Mouse (Mus musculus) liver, embryonic 12.5 days (tissue): ENCODE results near the gene Psmd14. TPM values are rescaled to one million over a fixed set of nuclear protein-coding genes. Genes with fewer than 3 reads are reported as not detected.

ENCODE experiments used
- ATAC-seq: fragments of 200-750 bp; cut with Nextera tagmentation; 2 replicates; pipeline ENCODE4 v1.8.0; 2017; ENCODE audit warnings: moderate number of reproducible peaks, mild to moderate bottlenecking, moderate library complexity
- H3K27ac ChIP-seq: fragments of 300-500 bp; sonication (generic); 2 replicates; pipeline ENCODE4 v1.5.1; 2016; ENCODE audit warnings: mild to moderate bottlenecking
- H3K27me3 ChIP-seq: fragments of 300-500 bp; sonication (generic); replicated peaks from 2 replicates; pipeline ENCODE4 v1.6.1; 2016; ENCODE audit warnings: mild to moderate bottlenecking, moderate library complexity
- H3K36me3 ChIP-seq: fragments of 300-500 bp; sonication (generic); 2 replicates; pipeline ENCODE4 v1.6.1; 2016; ENCODE audit warnings: mild to moderate bottlenecking, moderate library complexity
- H3K4me1 ChIP-seq: fragments of 300-500 bp; sonication (generic); 2 replicates; pipeline ENCODE4 v1.6.1; 2016
- H3K4me2 ChIP-seq: fragments of 300-500 bp; sonication (generic); 2 replicates; pipeline ENCODE4 v1.6.1; 2016; ENCODE audit warnings: mild to moderate bottlenecking, moderate library complexity
- H3K4me3 ChIP-seq: fragments of 300-500 bp; sonication (generic); 2 replicates; pipeline ENCODE4 v1.5.1; 2016; ENCODE audit warnings: mild to moderate bottlenecking, moderate library complexity
- H3K9ac ChIP-seq: fragments of 300-500 bp; sonication (generic); 2 replicates; pipeline ENCODE4 v1.6.1; 2016; ENCODE audit warnings: mild to moderate bottlenecking, moderate library complexity
- H3K9me3 ChIP-seq: fragments of 300-500 bp; sonication (generic); replicated peaks from 2 replicates; pipeline ENCODE4 v1.6.1; 2016; ENCODE audit warnings: mild to moderate bottlenecking, moderate library complexity
- WGBS: fragments of 180-500 bp; shearing (Covaris S2); methylation state at CpG from one replicate; pipeline ENCODE4 v1.1.7; 2016; ENCODE audit not compliant: insufficient replicate concordance; 5-methylcytosine and 5-hydroxymethylcytosine counted together
- polyA plus RNA-seq: library from polyadenylated mRNA; unstranded; fragments of >200 nt; fragmentation: Nextera tagmentation; extraction: Ambion mirVana; gene quantifications from 2 replicates; pipeline ENCODE4 v1.2.1, GENCODE M21; 2016

The Psmd14 gene
- 189 and 193 TPM in 2 replicates for polyA plus RNA-seq

- H3K27me3 ChIP-seq = no peaks in the 10 kb centered on the region
- 5% methylated on average over 46 of the region's 52 CpGs for WGBS
- H3K36me3 ChIP-seq = peaks cover 9% of the 10 kb centered on the region; the same call in 1 of the 2 replicates
- peak within 1 kb of the TSS; percentile 96 for H3K4me3 ChIP-seq
- H3K4me1 ChIP-seq = peaks cover 31% of the 10 kb centered on the region
- peak within 1 kb of the TSS; percentile 94 for H3K27ac ChIP-seq
- peak; percentile 93 for ATAC-seq
- no peaks in the 10 kb centered on the region for H3K9me3 ChIP-seq
- H3K9ac ChIP-seq = peak within 1 kb of the TSS; percentile 93
- peak within 1 kb of the TSS; percentile 76 for H3K4me2 ChIP-seq
Observed at GRCm38 (mm10) chr2:61711108-61712040, at the start of gene Psmd14. TSS of gene Psmd14 (plus strand) at chr2:61711694.

- no peaks in the 10 kb centered on the region for H3K4me1 ChIP-seq
- no peak overlapping the region for H3K27ac ChIP-seq
- WGBS = 63% methylated on average over 10 of the region's 10 CpGs
- H3K36me3 ChIP-seq = no peaks in the 10 kb centered on the region
- no peaks in the 10 kb centered on the region for H3K9me3 ChIP-seq
- H3K4me2 ChIP-seq = no peak overlapping the region
- H3K4me3 ChIP-seq = no peak overlapping the region
- no peak overlapping the region for H3K9ac ChIP-seq
- H3K27me3 ChIP-seq = peaks cover 9% of the 10 kb centered on the region
- no peak for ATAC-seq
Observed at GRCm38 (mm10) chr2:61662833-61663232, 48.7 kb upstream of the Psmd14 start.

- no peak overlapping the region for H3K27ac ChIP-seq
- no peak overlapping the region for H3K9ac ChIP-seq
- no peaks in the 10 kb centered on the region for H3K4me1 ChIP-seq
- H3K4me2 ChIP-seq = no peak overlapping the region
- H3K4me3 ChIP-seq = no peak overlapping the region
- no peaks in the 10 kb centered on the region for H3K36me3 ChIP-seq
- 69% methylated on average over 10 of the region's 10 CpGs for WGBS
- peaks cover 5% of the 10 kb centered on the region for H3K27me3 ChIP-seq
- ATAC-seq = no peak
- H3K9me3 ChIP-seq = no peaks in the 10 kb centered on the region
Observed at GRCm38 (mm10) chr2:61663573-61664241, 47.8 kb upstream of the Psmd14 start.

- H3K9ac ChIP-seq = no peak overlapping the region
- no peaks in the 10 kb centered on the region for H3K4me1 ChIP-seq
- peaks cover 6% of the 10 kb centered on the region; the same call in 1 of the 2 replicates for H3K27me3 ChIP-seq
- no peak overlapping the region for H3K4me3 ChIP-seq
- no peak overlapping the region for H3K27ac ChIP-seq
- H3K36me3 ChIP-seq = no peaks in the 10 kb centered on the region
- ATAC-seq = no peak
- 75% methylated on average over 7 of the region's 7 CpGs for WGBS
- H3K4me2 ChIP-seq = no peak overlapping the region
- no peaks in the 10 kb centered on the region for H3K9me3 ChIP-seq
Observed at GRCm38 (mm10) chr2:61667420-61667819, 44.1 kb upstream of the Psmd14 start.

GRCm38 (mm10) chr2:61668260-61668659 is 43.2 kb upstream of the Psmd14 start:
- Histone ChIP-seq H3K4me3 (no peak overlapping the region), H3K36me3 (no peaks in the 10 kb centered on the region), H3K9me3 (no peaks in the 10 kb centered on the region), H3K4me2 (no peak overlapping the region), H3K27me3 (peaks cover 6% of the 10 kb centered on the region; the same call in 1 of the 2 replicates), H3K4me1 (no peaks in the 10 kb centered on the region), H3K9ac (no peak overlapping the region), H3K27ac (no peak overlapping the region)
- WGBS = 17% methylated on average over 4 of the region's 4 CpGs
- ATAC-seq = no peak

- Histone ChIP-seq H3K4me3 (no peak overlapping the region), H3K9me3 (no peaks in the 10 kb centered on the region), H3K27me3 (0 out of 2 replicates have a peak, but pooled peaks cover 3% of the 10 kb centered on the region), H3K9ac (no peak overlapping the region), H3K27ac (no peak overlapping the region), H3K36me3 (no peaks in the 10 kb centered on the region), H3K4me2 (no peak overlapping the region), H3K4me1 (no peaks in the 10 kb centered on the region)
- no peak for ATAC-seq
- WGBS = 70% methylated on average over 3 of the region's 3 CpGs
Observed at GRCm38 (mm10) chr2:61674555-61674954, 36.9 kb upstream of the Psmd14 start.

GRCm38 (mm10) chr2:61681572-61681971 is 29.9 kb upstream of the Psmd14 start:
- H3K9me3 ChIP-seq = no peaks in the 10 kb centered on the region
- H3K4me1 ChIP-seq = no peaks in the 10 kb centered on the region
- no peak overlapping the region for H3K9ac ChIP-seq
- H3K27me3 ChIP-seq = no peaks in the 10 kb centered on the region
- H3K4me3 ChIP-seq = no peak overlapping the region
- WGBS = 33% methylated on average over 1 of the region's 1 CpGs
- H3K27ac ChIP-seq = no peak overlapping the region
- no peak for ATAC-seq
- no peaks in the 10 kb centered on the region for H3K36me3 ChIP-seq
- no peak overlapping the region for H3K4me2 ChIP-seq

GRCm38 (mm10) chr2:61686533-61686932 is 25.0 kb upstream of the Psmd14 start:
- 45% methylated on average over 1 of the region's 1 CpGs for WGBS
- ATAC-seq = no peak
- H3K36me3 ChIP-seq = no peaks in the 10 kb centered on the region
- no peak overlapping the region for H3K27ac ChIP-seq
- no peaks in the 10 kb centered on the region for H3K9me3 ChIP-seq
- H3K27me3 ChIP-seq = no peaks in the 10 kb centered on the region
- H3K4me3 ChIP-seq = no peak overlapping the region
- no peaks in the 10 kb centered on the region for H3K4me1 ChIP-seq
- H3K9ac ChIP-seq = no peak overlapping the region
- H3K4me2 ChIP-seq = no peak overlapping the region

- no peak for ATAC-seq
- H3K27ac ChIP-seq = no peak overlapping the region
- H3K9me3 ChIP-seq = no peaks in the 10 kb centered on the region
- no peak overlapping the region for H3K4me3 ChIP-seq
- WGBS = 59% methylated on average over 3 of the region's 3 CpGs
- H3K4me2 ChIP-seq = no peak overlapping the region
- H3K36me3 ChIP-seq = no peaks in the 10 kb centered on the region
- no peak overlapping the region for H3K9ac ChIP-seq
- no peaks in the 10 kb centered on the region for H3K27me3 ChIP-seq
- no peaks in the 10 kb centered on the region for H3K4me1 ChIP-seq
Observed at GRCm38 (mm10) chr2:61689086-61689485, 22.4 kb upstream of the Psmd14 start.

- Histone ChIP-seq H3K36me3 (peaks cover 9% of the 10 kb centered on the region; the same call in 1 of the 2 replicates), H3K4me1 (peaks cover 31% of the 10 kb centered on the region), H3K4me3 (no peak overlapping the region), H3K9me3 (no peaks in the 10 kb centered on the region), H3K27ac (no peak overlapping the region), H3K9ac (no peak overlapping the region), H3K27me3 (no peaks in the 10 kb centered on the region; the same call in 1 of the 2 replicates), H3K4me2 (no peak overlapping the region)
- WGBS = 76% methylated on average over 3 of the region's 3 CpGs
- ATAC-seq = no peak
Observed at GRCm38 (mm10) chr2:61709570-61709969, 1.9 kb upstream of the Psmd14 start.

- H3K27me3 ChIP-seq = no peaks in the 10 kb centered on the region
- peak overlapping the region; percentile 93 for H3K9ac ChIP-seq
- H3K9me3 ChIP-seq = no peaks in the 10 kb centered on the region
- H3K4me3 ChIP-seq = peak overlapping the region; percentile 96
- H3K4me2 ChIP-seq = peak overlapping the region; percentile 76
- H3K36me3 ChIP-seq = peaks cover 9% of the 10 kb centered on the region; the same call in 1 of the 2 replicates
- WGBS = 25% methylated on average over 3 of the region's 3 CpGs
- H3K4me1 ChIP-seq = peaks cover 31% of the 10 kb centered on the region
- ATAC-seq = peak; percentile 68
- peak overlapping the region; percentile 94 for H3K27ac ChIP-seq
Observed at GRCm38 (mm10) chr2:61712526-61712925, 1.0 kb downstream of the Psmd14 start.

- Histone ChIP-seq H3K9ac (no peak overlapping the region), H3K4me3 (no peak overlapping the region), H3K27me3 (no peaks in the 10 kb centered on the region), H3K36me3 (peaks cover 25% of the 10 kb centered on the region), H3K9me3 (no peaks in the 10 kb centered on the region), H3K4me2 (no peak overlapping the region), H3K4me1 (no peaks in the 10 kb centered on the region), H3K27ac (no peak overlapping the region)
- 76% methylated on average over 4 of the region's 4 CpGs for WGBS
- no peak for ATAC-seq
Observed at GRCm38 (mm10) chr2:61722401-61722982, 11.0 kb downstream of the Psmd14 start.
